Mouse (Mus musculus): ENCODE data around the gene H2-T24.
A peak's percentile ranks its signal among the peaks of the same experiment; 100 is the strongest.

H2-T24 gene

DNA sequence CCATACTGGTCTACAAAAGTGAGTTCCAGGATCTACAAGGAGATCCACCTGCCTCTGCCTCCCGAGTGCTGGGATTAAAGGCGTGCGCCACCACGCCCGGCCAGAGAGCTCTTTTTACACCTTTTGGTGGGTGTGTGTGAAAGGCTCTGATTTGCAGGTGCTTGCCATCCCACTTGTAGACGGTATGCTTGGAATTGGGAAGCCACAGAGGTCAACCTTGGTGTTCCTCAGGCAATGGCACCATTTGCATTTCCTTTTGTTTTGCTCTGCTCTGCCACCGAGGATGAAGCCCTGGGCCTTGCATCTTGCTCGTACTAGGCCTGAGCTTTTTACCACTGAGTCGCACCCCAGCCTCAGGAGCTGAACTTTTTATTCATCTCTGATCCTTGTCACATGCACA, 38.6 kb downstream of the H2-T24 start:
- DNase-seq (ENCODE audit: low spot score): no peak

- DNase-seq (ENCODE audit: low spot score): no peak
These were observed 40.0 kb downstream of the H2-T24 start for GRCm38 (mm10) chr17:35980363-35980754.

DNA sequence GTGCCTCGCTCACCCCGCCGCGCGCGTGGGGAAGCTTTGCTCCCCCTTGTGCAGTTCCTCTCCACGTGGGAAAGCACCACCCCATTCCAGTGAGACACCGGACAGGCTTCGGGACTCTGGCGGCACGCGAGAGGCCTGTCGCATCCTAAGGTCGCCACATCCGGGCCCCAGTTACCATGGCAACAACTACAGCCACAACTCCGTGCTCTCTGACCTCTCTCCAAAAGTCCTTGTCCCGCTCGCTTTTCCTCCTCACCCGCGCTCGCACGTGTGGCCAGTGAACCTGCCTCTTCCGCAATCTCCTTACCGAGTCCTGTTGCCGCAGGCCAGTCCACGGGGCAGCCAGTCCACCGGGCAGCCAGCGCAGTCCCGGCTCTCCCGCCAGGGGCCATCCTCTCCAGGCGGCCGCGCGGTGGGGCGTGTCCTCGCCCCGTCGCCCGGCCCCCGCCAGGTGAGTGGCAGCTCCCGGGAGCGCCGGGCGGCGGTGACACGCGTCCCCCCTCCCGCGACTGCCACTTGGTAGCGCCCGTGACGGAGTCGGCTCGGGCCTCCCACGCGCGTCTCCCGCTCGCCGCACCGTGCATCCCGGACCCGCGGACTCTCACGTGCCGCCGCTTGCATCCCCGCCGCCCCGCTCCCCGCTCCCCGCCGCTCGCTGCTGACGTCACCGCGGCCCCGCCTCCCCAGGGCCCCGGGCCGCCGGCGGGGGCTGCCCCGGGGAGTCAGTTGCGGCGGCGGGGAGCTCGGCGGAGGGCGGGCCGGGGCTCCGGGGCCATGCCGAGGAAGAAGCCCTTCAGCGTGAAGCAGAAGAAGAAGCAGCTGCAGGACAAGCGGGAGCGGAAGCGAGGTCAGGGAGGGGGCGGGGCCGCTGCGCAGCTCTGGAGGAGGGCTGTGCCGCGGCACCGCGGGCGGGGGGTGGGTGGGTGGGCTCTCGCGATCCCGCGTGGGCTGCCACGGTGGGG, 40.7 kb downstream of the H2-T24 start, which contains the start of the genes Gnl1 and Prr3:
Gene Gnl1, plus strand, starts transcription at position 451 of the 962 bp plus-strand sequence.
Gene Prr3, minus strand, starts transcription at position 836 of the 962 bp plus-strand sequence.
- DNase-seq (ENCODE audit: low spot score): peak; percentile 83

- DNase-seq (ENCODE audit: low spot score): no peak
These were observed 41.5 kb downstream of the H2-T24 start for GRCm38 (mm10) chr17:35978811-35979400.

DNA sequence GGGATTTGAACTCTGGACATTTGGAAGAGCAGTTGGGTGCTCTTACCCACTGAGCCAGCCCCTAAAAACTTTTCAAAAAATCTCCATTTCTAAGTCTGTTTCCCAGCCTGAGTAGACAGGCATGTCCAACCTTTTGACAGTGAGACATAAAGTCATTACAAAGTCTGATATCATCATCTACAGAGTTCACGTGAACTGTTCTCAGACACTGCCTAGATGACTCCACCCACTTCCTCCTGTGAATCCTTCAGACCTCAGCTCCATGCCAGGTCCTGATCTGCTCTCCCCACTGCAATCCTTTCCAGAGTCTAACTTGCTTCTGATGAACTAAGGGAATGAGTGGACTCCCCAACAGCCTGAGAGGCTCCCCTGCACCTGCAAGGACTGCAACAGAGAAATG, 48.2 kb downstream of the H2-T24 start:
- DNase-seq (ENCODE audit: low spot score): no peak

DNA sequence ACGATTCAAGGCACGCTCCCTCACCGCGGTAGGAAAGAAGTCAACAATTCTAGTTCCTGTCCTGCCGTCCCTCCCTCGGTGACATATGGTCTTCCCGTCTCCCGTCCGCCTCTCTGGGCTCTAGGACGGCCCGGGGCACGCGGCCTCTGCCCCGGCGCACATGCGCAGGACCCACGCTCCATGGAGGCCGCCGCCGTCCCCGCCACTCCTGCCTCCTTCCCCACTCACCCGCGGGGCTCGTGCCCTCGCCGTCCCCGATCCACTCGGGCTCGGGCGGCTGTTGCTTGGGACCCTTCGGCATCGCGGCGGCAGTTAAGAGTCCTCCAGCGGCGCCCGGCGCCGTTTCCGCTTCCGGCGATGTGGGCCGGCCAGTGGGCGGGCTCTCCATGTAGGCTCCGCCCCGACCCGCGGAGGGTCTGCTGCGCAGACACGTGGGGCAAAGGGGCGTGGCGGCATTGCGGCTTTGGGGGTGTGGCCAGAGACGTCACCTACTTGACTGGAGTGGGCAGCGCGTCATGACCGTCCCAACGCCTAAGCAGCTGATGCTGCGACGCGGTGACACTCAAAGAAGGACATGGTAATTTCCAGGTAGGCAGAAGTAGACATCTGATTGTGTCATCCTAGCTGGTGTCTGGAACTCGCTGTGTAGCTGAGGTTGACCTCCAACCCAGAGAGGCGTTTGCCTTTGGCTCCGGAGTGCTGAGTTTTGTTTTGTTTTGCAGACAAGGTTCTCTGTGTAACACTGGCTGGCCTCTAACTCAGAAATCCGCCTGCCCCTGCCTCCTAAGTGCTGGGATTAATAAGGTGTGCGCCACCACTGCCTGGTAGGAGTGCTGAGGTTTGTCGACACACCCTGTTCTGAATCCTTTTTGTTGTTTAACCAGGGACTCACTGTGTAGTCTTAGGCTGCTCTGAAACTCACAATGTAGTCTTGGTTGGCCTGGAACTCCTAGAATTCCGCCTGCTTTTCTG, 50.7 kb downstream of the H2-T24 start, which contains the start of gene Abcf1:
Gene Abcf1, minus strand, starts transcription at position 344 of the 972 bp plus-strand sequence.
- DNase-seq (ENCODE audit: low spot score): peak; percentile 99

DNA sequence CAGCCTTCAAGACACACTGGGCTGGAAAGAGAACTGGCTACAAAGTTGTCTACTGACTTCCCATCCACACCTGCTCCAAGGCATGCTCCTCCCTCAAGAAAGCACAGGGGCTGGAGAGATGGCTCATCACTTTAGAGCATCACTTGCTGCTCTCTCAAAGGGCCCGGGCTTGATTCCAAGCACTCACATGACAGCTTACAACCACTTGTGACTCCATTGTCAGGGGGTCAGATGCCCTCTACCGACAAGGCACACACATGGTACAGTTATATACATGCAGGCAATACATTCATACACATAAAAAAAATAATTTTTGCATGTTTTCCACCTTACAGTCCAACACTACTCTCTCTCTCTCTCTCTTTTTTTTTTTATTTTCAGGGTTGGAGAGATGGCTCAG, 52.7 kb downstream of the H2-T24 start:
- DNase-seq (ENCODE audit: low spot score): no peak

DNA sequence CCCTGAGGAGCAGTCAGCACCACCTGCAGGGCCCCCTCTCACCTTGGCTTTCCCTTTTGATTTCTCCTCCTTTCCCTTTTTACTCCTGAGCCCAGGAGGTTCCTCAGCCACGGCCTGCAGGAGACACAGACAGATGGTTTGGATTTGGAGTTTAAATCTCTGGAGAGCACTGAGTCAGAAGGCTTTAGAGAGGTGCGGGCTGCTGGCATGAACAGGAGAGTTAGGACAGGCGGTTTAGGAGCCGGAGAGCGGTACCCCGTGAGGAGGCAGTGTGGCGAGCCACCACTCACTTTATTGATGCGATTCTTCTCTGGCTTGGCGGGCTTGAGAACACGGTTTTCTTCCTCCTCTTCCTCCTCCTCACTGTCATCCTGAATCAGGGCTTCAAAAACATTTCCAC, 57.1 kb downstream of the H2-T24 start:
- no peak for DNase-seq (ENCODE audit: low spot score)

- no peak for DNase-seq (ENCODE audit: low spot score)
These were observed 61.7 kb downstream of the H2-T24 start for GRCm38 (mm10) chr17:35958533-35959223.

Data from T-cell, adult 2 months (primary cell).